Mouse (Mus musculus) erythroblast, embryonic 14.5 days (primary cell): ENCODE data around the gene Cnksr3. TPM values are rescaled to one million over a fixed set of nuclear protein-coding genes. Genes with fewer than 3 reads are reported as not detected.

Source experiments
- H3K27me3 ChIP-seq: 2 replicates; pipeline ENCODE4 v1.6.1; 2012; ENCODE audit warnings: inconsistent platforms; ENCODE audit not compliant: control insufficient read depth
- H3K36me3 ChIP-seq: 2 replicates; pipeline ENCODE4 v1.6.1; 2012; ENCODE audit warnings: mild to moderate bottlenecking, inconsistent platforms; ENCODE audit not compliant: control insufficient read depth
- H3K4me1 ChIP-seq: 2 replicates; pipeline ENCODE4 v1.6.1; 2012; ENCODE audit warnings: inconsistent platforms; ENCODE audit not compliant: control insufficient read depth
- H3K4me3 ChIP-seq: replicated peaks from 2 replicates; pipeline ENCODE3; 2012; ENCODE audit warnings: moderate library complexity, mild to moderate bottlenecking, inconsistent platforms
- H3K9me3 ChIP-seq: 2 replicates; pipeline ENCODE4 v1.6.1; 2012; ENCODE audit warnings: low read length, inconsistent platforms, mixed read lengths; ENCODE audit not compliant: control insufficient read depth
- GATA1 ChIP-seq: IDR thresholded peaks from 2 replicates; pipeline ENCODE4 v1.6.1; 2012; ENCODE audit warnings: low read length, inconsistent platforms, mixed read lengths
- TAL1 ChIP-seq: IDR thresholded peaks from 3 replicates; pipeline ENCODE4 v1.6.1; 2012; ENCODE audit warnings: low read length, inconsistent platforms, mixed read lengths
- polyA plus RNA-seq: library from polyadenylated mRNA; stranded (reverse); fragments of >175 nt; gene quantifications from 2 replicates; pipeline ENCODE4 v1.2.3, GENCODE M21; 2012

Cnksr3 gene
- polyA plus RNA-seq, 1 experiment, result 0.77 TPM

- no peaks in the 10 kb centered on the region for H3K36me3 ChIP-seq
- H3K9me3 ChIP-seq, result no peaks in the 10 kb centered on the region
- no peak for TF ChIP-seq GATA1
- no peak for TF ChIP-seq TAL1
- H3K27me3 ChIP-seq, result no peaks in the 10 kb centered on the region
- no peak overlapping the region for H3K4me3 ChIP-seq
- no peaks in the 10 kb centered on the region for H3K4me1 ChIP-seq
These were observed 135.3 kb downstream of the Cnksr3 start for GRCm38 (mm10) chr10:7076662-7077211.

DNA sequence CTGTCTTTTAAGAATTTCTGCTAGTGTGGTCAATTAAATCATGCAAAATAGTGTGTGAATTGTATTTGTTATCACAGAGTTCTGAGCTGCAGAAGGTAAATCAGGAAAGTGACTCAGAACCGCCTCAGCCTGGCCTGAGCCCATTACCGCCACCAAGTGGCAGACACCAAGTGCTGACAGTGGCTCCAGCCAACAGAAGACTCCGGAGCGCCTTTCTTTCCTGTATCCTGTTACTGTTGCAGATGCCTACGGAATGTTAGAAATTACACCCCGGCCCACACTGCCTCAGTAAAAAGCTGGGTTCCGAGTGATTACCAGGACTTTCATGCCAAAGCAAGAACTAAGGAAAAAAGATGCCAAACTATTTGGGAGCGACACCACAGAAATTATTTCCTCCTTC, 135.8 kb downstream of the Cnksr3 start:
- Histone ChIP-seq H3K27me3 (no peaks in the 10 kb centered on the region), H3K4me1 (no peaks in the 10 kb centered on the region), H3K36me3 (no peaks in the 10 kb centered on the region), H3K9me3 (no peaks in the 10 kb centered on the region), H3K4me3 (no peak overlapping the region)
- TF ChIP-seq GATA1, result no peak
- TF ChIP-seq TAL1, result no peak

GRCm38 (mm10) chr10:7075661-7076060, 136.4 kb downstream of the Cnksr3 start:
- Histone ChIP-seq H3K4me1 (no peaks in the 10 kb centered on the region), H3K27me3 (no peaks in the 10 kb centered on the region), H3K9me3 (no peaks in the 10 kb centered on the region), H3K4me3 (no peak overlapping the region), H3K36me3 (no peaks in the 10 kb centered on the region)
- TF ChIP-seq GATA1 (no peak), TAL1 (no peak)

DNA sequence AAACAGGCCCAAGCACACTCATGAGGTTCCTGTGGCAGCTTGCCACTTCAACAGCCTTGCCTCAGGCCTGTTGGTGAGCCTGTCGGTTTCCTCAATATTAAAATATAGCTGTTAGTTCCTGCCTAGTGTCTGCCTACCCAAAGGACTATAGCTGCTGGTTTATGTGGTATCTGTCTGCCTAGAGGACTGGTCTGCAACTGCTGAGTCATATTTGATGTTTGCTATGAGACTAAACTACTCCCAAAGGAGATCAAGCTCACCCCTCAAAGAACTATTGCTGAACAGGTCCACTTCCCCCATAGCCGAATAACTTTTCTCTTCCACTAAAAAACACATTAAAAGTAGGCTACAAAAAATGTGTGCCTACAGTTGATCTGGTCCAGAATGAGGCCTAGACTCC, 137.8 kb downstream of the Cnksr3 start:
- no peaks in the 10 kb centered on the region for H3K36me3 ChIP-seq
- no peak overlapping the region for H3K4me3 ChIP-seq
- TF ChIP-seq GATA1 (no peak), TAL1 (no peak)
- no peaks in the 10 kb centered on the region for H3K27me3 ChIP-seq
- no peaks in the 10 kb centered on the region for H3K9me3 ChIP-seq
- no peaks in the 10 kb centered on the region for H3K4me1 ChIP-seq

DNA sequence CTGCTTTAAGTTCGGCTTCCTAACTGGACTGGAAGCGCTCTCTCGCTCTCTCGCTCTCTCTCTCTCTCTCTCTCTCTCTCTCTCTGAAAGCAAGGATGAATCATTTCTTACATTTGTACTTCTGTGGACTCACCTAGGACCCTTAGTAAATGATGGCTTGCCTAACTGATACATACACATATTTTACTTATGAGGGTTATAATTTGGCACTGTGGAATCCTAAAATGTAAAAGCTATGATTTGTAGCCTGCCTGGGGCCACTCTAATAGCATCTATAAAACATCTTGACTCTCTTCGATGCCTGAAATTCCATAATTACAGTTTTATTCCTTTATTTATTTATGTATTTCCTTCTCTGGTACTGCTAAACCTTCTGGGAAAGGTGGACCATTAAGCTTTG, 141.1 kb downstream of the Cnksr3 start:
- no peak for TF ChIP-seq TAL1
- no peak for TF ChIP-seq GATA1
- Histone ChIP-seq H3K4me1 (no peaks in the 10 kb centered on the region), H3K27me3 (no peaks in the 10 kb centered on the region), H3K36me3 (no peaks in the 10 kb centered on the region), H3K4me3 (no peak overlapping the region), H3K9me3 (no peaks in the 10 kb centered on the region)

GRCm38 (mm10) chr10:7070100-7070835, 141.8 kb downstream of the Cnksr3 start:
- no peaks in the 10 kb centered on the region for H3K27me3 ChIP-seq
- H3K4me1 ChIP-seq, result no peaks in the 10 kb centered on the region
- no peaks in the 10 kb centered on the region for H3K36me3 ChIP-seq
- no peak for TF ChIP-seq GATA1
- no peak for TF ChIP-seq TAL1
- H3K9me3 ChIP-seq, result no peaks in the 10 kb centered on the region
- H3K4me3 ChIP-seq, result no peak overlapping the region

DNA sequence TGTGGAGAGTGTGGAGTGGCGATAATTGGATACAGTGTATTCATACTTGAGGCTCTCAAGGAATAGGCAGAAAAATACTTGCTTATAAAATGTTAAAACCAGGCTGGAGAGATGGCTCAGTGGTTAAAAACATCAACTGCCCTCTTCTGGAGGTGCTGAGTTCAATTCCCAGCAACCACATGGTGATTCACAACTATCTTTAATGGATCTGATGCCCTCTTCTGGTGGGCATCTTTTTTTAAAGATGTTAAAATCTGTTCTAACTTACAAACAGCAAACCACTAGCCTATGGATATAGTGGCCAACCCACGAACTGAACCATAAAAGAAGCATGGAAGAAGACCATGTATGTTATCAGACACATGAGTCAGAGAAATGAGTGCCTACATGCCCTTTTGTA, 142.9 kb downstream of the Cnksr3 start:
- Histone ChIP-seq H3K36me3 (no peaks in the 10 kb centered on the region), H3K27me3 (no peaks in the 10 kb centered on the region), H3K4me3 (no peak overlapping the region), H3K9me3 (no peaks in the 10 kb centered on the region), H3K4me1 (no peaks in the 10 kb centered on the region)
- no peak for TF ChIP-seq TAL1
- no peak for TF ChIP-seq GATA1

Other genes with a start within 250 kb of the Cnksr3 start
- 0.01 TPM in 1 of 2 replicates, not detected in the other for gene Ipcef1, start 159.8 kb downstream of the Cnksr3 start, polyA plus RNA-seq